Mouse (Mus musculus): ENCODE data around the gene H2-Ke6. TPM values are rescaled to one million over a fixed set of nuclear protein-coding genes. Genes with fewer than 3 reads are reported as not detected.
A peak's percentile ranks its signal among the peaks of the same experiment; 100 is the strongest.

Gene H2-Ke6
- total and polyA plus RNA-seq, 2 experiments from 2014 or later = 54.6 to 58.0 TPM

GRCm38 (mm10) chr17:34024861-34025755 is 2.8 kb downstream of the H2-Ke6 start:
- Histone ChIP-seq H3K4me3 (ENCODE audit: low read depth, low read length) (peak overlapping the region; percentile 83), H3K27me3 (ENCODE audit: insufficient read depth, low read length) (no peaks in the 10 kb centered on the region), H3K4me2 (ENCODE audit: low read depth) (peak overlapping the region; percentile 83), H3K36me3 (ENCODE audit: insufficient read depth) (peaks cover 36% of the 10 kb centered on the region), H3K4me1 (ENCODE audit: insufficient read depth) (peaks cover 18% of the 10 kb centered on the region), H3K27ac (ENCODE audit: low read depth, low read length) (peak overlapping the region; percentile 93), H3K9ac (peak overlapping the region; percentile 87), H3K9me3 (ENCODE audit: low read length) (no peaks in the 10 kb centered on the region)
- ATAC-seq (peak; percentile 4), DNase-seq (peak; percentile 51)
- under 1% methylated on average over 57 of the region's 57 CpGs for WGBS
- no peak for TF ChIP-seq CTCF (IDR thresholded peaks at IDR 0.05; ENCODE audit: low read depth)

DNA sequence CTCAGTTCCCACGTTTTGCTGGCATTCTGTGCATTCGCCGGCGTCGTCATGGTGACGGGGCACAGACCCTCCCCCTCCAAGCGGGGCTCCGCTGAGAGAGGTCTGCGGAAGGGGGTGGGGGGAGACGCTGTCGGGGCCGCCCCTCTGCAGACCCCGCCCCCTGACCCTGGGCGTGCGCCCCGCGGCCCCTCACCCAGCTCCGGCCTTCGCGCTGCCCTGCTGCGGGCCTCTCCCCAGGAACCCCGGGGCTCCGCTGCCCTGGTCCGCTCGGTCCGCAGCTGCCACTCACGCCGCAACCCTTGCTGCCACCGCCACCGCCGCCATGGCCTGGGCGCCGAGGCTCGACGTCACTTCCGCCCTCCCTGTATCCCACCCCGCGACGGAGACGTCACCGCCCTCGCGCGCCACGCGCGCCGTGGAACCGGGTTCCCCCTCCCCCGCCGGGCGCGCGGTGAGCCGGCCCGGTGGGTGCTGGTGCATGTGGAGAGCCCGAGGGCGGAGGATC is 3.5 kb downstream of the H2-Ke6 start, which contains the start of gene Ring1:
TSS of gene Ring1 (minus strand) at position 364 of the 505 bp plus-strand sequence.
- H3K9ac ChIP-seq = peak within 1 kb of the TSS; percentile 87
- peaks cover 29% of the 10 kb centered on the region for H3K36me3 ChIP-seq (ENCODE audit: insufficient read depth)
- TF ChIP-seq CTCF (IDR thresholded peaks at IDR 0.05; ENCODE audit: low read depth) = no peak
- DNase-seq (peak; percentile 94), ATAC-seq (peak; percentile 86)
- no peaks in the 10 kb centered on the region for H3K27me3 ChIP-seq (ENCODE audit: insufficient read depth, low read length)
- WGBS = under 1% methylated on average over 53 of the region's 58 CpGs
- peak within 1 kb of the TSS; percentile 83 for H3K4me2 ChIP-seq (ENCODE audit: low read depth)
- no peaks in the 10 kb centered on the region for H3K9me3 ChIP-seq (ENCODE audit: low read length)
- H3K27ac ChIP-seq (ENCODE audit: low read depth, low read length) = peak within 1 kb of the TSS; percentile 93
- peak within 1 kb of the TSS; percentile 83 for H3K4me3 ChIP-seq (ENCODE audit: low read depth, low read length)
- H3K4me1 ChIP-seq (ENCODE audit: insufficient read depth) = peaks cover 13% of the 10 kb centered on the region; the same call in 1 of the 2 replicates

DNA sequence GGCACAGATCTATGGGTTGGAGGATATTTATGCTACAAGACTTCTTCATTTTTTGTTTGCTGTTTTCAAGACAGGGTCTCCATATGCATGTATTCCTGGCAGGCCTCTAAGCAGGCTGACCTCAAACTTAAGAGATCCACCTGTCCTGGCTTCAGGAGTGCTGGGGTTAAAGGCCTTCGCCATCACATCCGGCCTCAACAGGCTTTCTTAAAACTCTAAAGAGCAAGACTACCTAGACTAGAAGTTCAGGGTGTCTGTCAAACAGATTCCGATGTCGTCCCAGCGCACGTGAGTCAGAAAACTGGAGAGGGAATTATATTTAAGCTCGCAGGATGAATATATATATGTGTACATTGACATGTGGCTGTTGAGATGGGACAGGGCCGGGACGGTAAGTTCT is 4.2 kb downstream of the H2-Ke6 start:
- Histone ChIP-seq H3K4me3 (ENCODE audit: low read depth, low read length) (peak overlapping the region; percentile 83), H3K27me3 (ENCODE audit: insufficient read depth, low read length) (no peaks in the 10 kb centered on the region), H3K9me3 (ENCODE audit: low read length) (no peaks in the 10 kb centered on the region), H3K9ac (peak overlapping the region; percentile 87), H3K4me1 (ENCODE audit: insufficient read depth) (peaks cover 13% of the 10 kb centered on the region; the same call in 1 of the 2 replicates), H3K4me2 (ENCODE audit: low read depth) (peak overlapping the region; percentile 83), H3K27ac (ENCODE audit: low read depth, low read length) (peak overlapping the region; percentile 93), H3K36me3 (ENCODE audit: insufficient read depth) (peaks cover 22% of the 10 kb centered on the region)
- 57% methylated on average over 9 of the region's 9 CpGs for WGBS
- no peak for TF ChIP-seq CTCF (IDR thresholded peaks at IDR 0.05; ENCODE audit: low read depth)
- no peak for ATAC-seq
- no peak for DNase-seq

- Histone ChIP-seq H3K36me3 (ENCODE audit: insufficient read depth) (peaks cover 18% of the 10 kb centered on the region; the same call in 1 of the 2 replicates), H3K4me2 (ENCODE audit: low read depth) (no peak overlapping the region), H3K9me3 (ENCODE audit: low read length) (no peaks in the 10 kb centered on the region), H3K4me1 (ENCODE audit: insufficient read depth) (peaks cover 13% of the 10 kb centered on the region; the same call in 1 of the 2 replicates), H3K27ac (ENCODE audit: low read depth, low read length) (no peak overlapping the region), H3K27me3 (ENCODE audit: insufficient read depth, low read length) (no peaks in the 10 kb centered on the region), H3K4me3 (ENCODE audit: low read depth, low read length) (no peak overlapping the region), H3K9ac (no peak overlapping the region)
- DNase-seq = no peak
- ATAC-seq = no peak
- TF ChIP-seq CTCF (IDR thresholded peaks at IDR 0.05; ENCODE audit: low read depth) = no peak
- 98% methylated on average over 20 of the region's 20 CpGs for WGBS
These were observed 4.9 kb downstream of the H2-Ke6 start for GRCm38 (mm10) chr17:34022987-34023386.

DNA sequence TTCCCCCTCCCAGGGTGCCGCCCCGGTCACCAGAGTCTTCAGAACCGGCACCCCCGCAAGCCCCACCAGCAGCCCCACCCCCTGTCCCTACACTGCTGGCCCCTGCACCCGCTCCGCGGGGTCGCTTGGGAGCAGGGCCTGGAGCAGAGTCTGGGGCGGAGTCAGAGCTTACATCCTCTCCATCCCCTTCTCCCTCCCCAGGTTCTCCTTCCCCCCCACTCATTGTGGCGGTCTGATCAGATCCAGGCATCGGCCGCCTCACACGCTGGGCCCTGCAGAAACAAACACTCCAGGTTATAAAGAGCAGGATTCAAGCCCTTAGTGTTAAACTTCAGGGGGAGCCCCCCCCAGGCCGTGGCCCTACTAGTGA is 5.5 kb downstream of the H2-Ke6 start:
- DNase-seq = no peak
- no peak overlapping the region for H3K4me2 ChIP-seq (ENCODE audit: low read depth)
- peaks cover 13% of the 10 kb centered on the region; the same call in 1 of the 2 replicates for H3K4me1 ChIP-seq (ENCODE audit: insufficient read depth)
- H3K9me3 ChIP-seq (ENCODE audit: low read length) = no peaks in the 10 kb centered on the region
- no peak for ATAC-seq
- WGBS = 92% methylated on average over 14 of the region's 14 CpGs
- H3K27me3 ChIP-seq (ENCODE audit: insufficient read depth, low read length) = no peaks in the 10 kb centered on the region
- H3K9ac ChIP-seq = no peak overlapping the region
- no peak overlapping the region for H3K4me3 ChIP-seq (ENCODE audit: low read depth, low read length)
- H3K27ac ChIP-seq (ENCODE audit: low read depth, low read length) = no peak overlapping the region
- H3K36me3 ChIP-seq (ENCODE audit: insufficient read depth) = peaks cover 18% of the 10 kb centered on the region; the same call in 1 of the 2 replicates
- no peak for TF ChIP-seq CTCF (IDR thresholded peaks at IDR 0.05; ENCODE audit: low read depth)

DNA sequence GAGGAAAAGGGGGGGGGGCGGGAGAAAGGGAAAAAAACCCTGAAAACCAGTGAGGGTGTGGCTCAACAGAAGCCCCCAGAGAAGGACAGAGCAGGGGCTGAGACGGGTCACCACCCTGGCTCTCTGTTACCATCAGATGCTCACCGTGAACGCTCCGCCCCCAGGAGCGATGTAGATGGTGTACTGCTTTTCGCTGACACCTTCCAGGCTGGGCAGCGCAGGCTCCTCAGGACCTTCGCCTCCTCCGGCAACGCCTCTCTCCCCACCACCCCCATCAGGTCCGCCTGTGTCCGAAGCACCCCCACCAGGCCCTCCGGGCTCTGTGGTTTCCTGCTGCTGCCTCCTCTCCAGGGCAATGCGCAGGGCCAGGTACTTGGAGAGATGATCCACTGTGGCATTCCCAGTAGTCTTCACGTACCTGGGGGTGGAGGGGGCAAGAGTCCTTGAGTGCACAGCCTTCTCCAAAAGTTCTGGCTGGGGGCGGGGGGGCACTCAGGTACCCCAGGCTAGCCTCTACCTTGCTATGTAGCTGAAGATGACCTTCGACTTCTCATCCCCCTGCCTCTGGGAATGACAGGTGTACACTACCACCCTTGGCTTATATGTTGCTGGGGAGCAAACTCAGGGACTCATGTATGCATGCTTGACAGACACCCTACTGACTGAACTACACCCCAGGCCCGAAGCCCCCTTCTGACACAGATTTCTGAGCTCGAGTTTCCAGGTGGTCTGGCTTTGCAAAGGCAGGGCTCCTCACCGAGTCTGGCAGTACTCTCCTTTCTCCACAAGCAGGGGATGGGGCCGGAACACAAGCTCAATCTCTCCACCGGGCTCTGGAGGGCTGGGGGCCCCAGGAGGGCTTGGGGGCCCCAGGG is 6.1 kb downstream of the H2-Ke6 start:
- Histone ChIP-seq H3K4me2 (ENCODE audit: low read depth) (no peak overlapping the region), H3K4me1 (ENCODE audit: insufficient read depth) (peaks cover 9% of the 10 kb centered on the region; the same call in 1 of the 2 replicates), H3K36me3 (ENCODE audit: insufficient read depth) (peaks cover 18% of the 10 kb centered on the region; the same call in 1 of the 2 replicates), H3K4me3 (ENCODE audit: low read depth, low read length) (no peak overlapping the region), H3K9ac (no peak overlapping the region), H3K27me3 (ENCODE audit: insufficient read depth, low read length) (no peaks in the 10 kb centered on the region), H3K27ac (ENCODE audit: low read depth, low read length) (no peak overlapping the region), H3K9me3 (ENCODE audit: low read length) (no peaks in the 10 kb centered on the region)
- no peak for DNase-seq
- no peak for TF ChIP-seq CTCF (IDR thresholded peaks at IDR 0.05; ENCODE audit: low read depth)
- 94% methylated on average over 23 of the region's 23 CpGs for WGBS
- no peak for ATAC-seq

All from forebrain, postnatal 0 days (tissue).